Mouse (Mus musculus): ENCODE results near the gene 2810021J22Rik.

Gene 2810021J22Rik

GRCm38 (mm10) chr11:58916879-58917744 is 50.1 kb downstream of the 2810021J22Rik start:
- peak; percentile 76 to 78 for DNase-seq

GRCm38 (mm10) chr11:58917745-58918366 is 50.8 kb downstream of the 2810021J22Rik start, which contains the start of gene Btnl10:
Gene Btnl10, plus strand, starts transcription at chr11:58917908.
- no peak for DNase-seq

GRCm38 (mm10) chr11:58918759-58919158 is 51.7 kb downstream of the 2810021J22Rik start:
- DNase-seq, result no peak

DNA sequence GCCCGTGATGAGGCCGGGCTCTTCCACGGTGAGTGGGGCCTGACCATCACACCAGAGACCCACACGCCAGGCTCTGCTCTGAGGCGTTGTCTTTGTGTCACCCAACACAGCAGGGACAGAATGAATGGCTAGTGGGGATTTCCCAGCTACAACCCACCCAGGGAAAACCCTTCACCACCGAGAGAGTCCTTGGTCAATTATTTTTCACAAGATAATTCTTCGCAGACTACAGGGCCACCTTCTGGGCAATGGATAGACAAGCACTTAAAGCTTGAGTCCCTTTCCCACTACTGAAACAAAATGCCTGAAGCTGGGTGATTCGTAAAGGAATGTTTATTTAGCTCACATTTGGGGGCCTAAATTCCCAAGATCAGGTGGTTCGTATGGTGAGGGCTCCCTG is 55.4 kb downstream of the 2810021J22Rik start:
- DNase-seq, result no peak

GRCm38 (mm10) chr11:58926651-58927050 is 59.6 kb downstream of the 2810021J22Rik start:
- no peak for DNase-seq

GRCm38 (mm10) chr11:58927053-58927452 is 60.0 kb downstream of the 2810021J22Rik start:
- DNase-seq, result no peak

DNA sequence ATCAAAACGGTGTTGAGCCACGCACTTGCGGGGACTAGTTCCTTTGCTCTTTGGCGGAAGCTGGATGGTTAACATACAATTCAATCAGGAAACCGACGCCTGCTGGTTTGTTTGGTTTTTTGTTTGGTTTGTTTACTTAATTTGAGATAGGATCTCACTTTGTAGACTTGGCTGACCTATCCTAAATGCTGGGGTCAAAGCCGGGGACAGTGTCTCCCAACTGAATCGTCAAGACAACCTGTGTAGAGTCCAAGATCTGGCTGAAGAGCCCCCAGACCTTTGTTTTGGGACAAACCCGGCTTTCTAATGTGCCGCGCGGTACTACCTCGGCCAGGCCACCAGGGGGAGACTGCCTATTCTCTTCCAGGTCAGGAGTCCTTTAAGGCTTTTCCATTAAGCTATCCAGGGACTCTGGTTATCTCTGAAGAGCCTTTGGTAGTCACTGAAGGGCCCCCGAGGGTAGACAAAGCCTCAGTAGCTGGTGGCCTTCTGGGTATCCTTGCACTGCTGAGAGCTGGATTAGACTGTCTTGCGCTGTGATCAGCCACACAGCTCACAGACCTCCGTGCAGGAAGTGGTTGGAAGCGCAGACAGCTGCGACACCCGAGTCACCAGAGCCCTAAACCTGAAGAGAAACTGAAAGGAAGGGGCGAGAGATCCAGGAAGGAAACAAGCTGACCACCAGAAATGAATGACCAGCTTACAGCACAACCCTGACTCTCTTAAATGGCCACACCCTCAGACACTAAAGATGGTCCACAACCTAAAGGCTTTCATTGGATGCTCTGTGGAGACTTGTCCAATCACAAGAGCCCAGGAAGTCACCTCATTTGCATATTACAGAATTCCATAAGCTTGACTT is 61.0 kb downstream of the 2810021J22Rik start:
- DNase-seq, result peak; percentile 75 to 78

DNA sequence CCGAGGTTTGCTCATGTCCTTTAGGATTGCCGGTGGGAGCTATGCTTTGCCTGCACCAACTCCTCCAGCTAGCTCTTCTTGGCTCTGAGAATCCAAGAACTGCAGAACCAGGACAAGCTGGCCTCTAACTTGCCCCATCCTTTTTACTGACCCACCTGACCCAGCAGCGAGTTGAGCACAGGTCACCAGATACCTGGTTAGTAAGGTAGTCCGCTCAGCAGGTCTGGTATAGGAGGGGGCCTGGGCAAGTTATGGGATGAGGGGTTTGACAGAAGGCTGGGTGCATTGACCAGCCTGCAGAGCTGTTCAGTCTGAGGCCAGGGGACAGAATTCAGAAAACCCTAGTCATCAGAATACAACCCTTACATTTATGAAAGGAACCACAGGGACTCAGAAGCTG is 62.0 kb downstream of the 2810021J22Rik start:
- no peak for DNase-seq

DNA sequence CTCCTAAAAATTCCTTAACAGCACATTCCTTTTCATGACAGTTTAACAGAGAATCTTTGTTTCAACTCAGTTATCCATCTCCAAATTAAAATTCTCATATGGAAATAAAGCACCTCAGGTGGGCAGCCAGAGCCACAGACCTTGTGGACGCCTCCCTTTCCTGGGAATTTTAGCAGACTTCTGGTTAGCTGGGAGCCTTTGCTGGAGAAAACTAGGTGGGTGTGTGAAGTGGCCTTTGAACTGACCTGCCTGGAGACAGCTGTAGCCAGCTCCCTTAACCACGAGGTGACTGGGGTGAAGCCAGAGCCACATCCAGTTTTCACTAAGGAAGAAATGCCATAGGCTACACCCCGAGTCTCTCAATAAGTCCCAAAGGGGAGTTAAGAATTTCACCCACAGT is 62.6 kb downstream of the 2810021J22Rik start:
- no peak for DNase-seq

DNA sequence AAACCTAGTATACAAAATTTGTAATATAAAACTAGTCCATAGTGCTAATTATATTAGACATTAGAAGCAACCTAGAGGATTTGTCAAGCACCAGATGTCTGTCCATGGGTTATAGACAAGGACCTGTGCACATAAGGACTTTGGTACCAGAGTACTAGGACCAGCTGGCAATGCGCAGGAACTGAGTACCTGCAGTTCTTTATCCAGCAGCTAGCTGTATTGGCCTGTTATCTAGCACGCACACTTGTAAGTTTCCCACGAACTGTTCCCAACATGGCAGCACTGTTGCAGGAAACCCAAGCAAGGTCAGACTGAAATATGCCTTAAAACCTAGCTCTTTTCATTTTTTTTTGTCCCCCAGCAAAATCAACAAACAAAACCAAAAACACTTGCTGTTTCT is 63.2 kb downstream of the 2810021J22Rik start:
- DNase-seq, result no peak

- DNase-seq, result no peak
Measured at GRCm38 (mm10) chr11:58931576-58931975, 64.6 kb downstream of the 2810021J22Rik start.

Data from thymus, postnatal 36 days (tissue).